Mouse (Mus musculus): ENCODE results near the gene Fam168b. TPM values are rescaled to one million over a fixed set of nuclear protein-coding genes. Genes with fewer than 3 reads are reported as not detected.

Gene Fam168b
- polyA plus RNA-seq, 2 experiments from 2014 or later = 18.6 to 20.8 TPM

GRCm38 (mm10) chr1:34850343-34851136, 7.7 kb upstream of the Fam168b start:
- no peak for ATAC-seq

- peak; percentile 55 for ATAC-seq
Measured at GRCm38 (mm10) chr1:34849745-34850342, 7.0 kb upstream of the Fam168b start, which contains the start of gene Plekhb2. Plekhb2 (plus strand) TSS chr1:34849976.

GRCm38 (mm10) chr1:34847070-34847469, 4.2 kb upstream of the Fam168b start:
- no peak for ATAC-seq

GRCm38 (mm10) chr1:34842389-34842861, 440 bp downstream of the Fam168b start:
- ATAC-seq = peak; percentile 50

GRCm38 (mm10) chr1:34841709-34842388, 1.0 kb downstream of the Fam168b start:
- ATAC-seq = no peak

- no peak for ATAC-seq
Measured at GRCm38 (mm10) chr1:34839241-34839640, 3.6 kb downstream of the Fam168b start.

- no peak for ATAC-seq
Measured at GRCm38 (mm10) chr1:34837951-34838689, 4.7 kb downstream of the Fam168b start.

GRCm38 (mm10) chr1:34834904-34835303, 8.0 kb downstream of the Fam168b start:
- ATAC-seq = no peak

- ATAC-seq = peak; percentile 87
Measured at GRCm38 (mm10) chr1:34831381-34831780, 11.5 kb downstream of the Fam168b start.

- no peak for ATAC-seq
Measured at GRCm38 (mm10) chr1:34830934-34831333, 11.9 kb downstream of the Fam168b start.

GRCm38 (mm10) chr1:34828528-34829294, 14.2 kb downstream of the Fam168b start:
- no peak for ATAC-seq

GRCm38 (mm10) chr1:34827900-34828299, 15.0 kb downstream of the Fam168b start:
- no peak for ATAC-seq

- ATAC-seq = peak; percentile 73
Measured at GRCm38 (mm10) chr1:34825909-34826308, 17.0 kb downstream of the Fam168b start.

- ATAC-seq = no peak
Measured at GRCm38 (mm10) chr1:34824208-34824607, 18.7 kb downstream of the Fam168b start.

- ATAC-seq = no peak
Measured at GRCm38 (mm10) chr1:34823353-34823752, 19.5 kb downstream of the Fam168b start.

GRCm38 (mm10) chr1:34822746-34823145, 20.1 kb downstream of the Fam168b start:
- ATAC-seq = no peak

GRCm38 (mm10) chr1:34822003-34822402, 20.9 kb downstream of the Fam168b start:
- no peak for ATAC-seq

GRCm38 (mm10) chr1:34821411-34821810, 21.5 kb downstream of the Fam168b start:
- ATAC-seq = no peak

- no peak for ATAC-seq
Measured at GRCm38 (mm10) chr1:34819225-34819910, 23.5 kb downstream of the Fam168b start.

- no peak for ATAC-seq
Measured at GRCm38 (mm10) chr1:34815843-34816242, 27.0 kb downstream of the Fam168b start.

Data from activated CD4-positive, CD25-positive, alpha-beta regulatory T cell, adult 4 months (primary cell).